Mouse (Mus musculus): ENCODE measurements around the gene Trpv5. TPM values are rescaled to one million over a fixed set of nuclear protein-coding genes. Genes with fewer than 3 reads are reported as not detected.

Trpv5 gene
- not detected for total RNA-seq (2023)

GRCm38 (mm10) chr6:41680669-41681068 lies at the start of gene Trpv5:
Gene Trpv5, minus strand, starts transcription at chr6:41680769.

GRCm38 (mm10) chr6:41704123-41704522 lies 23.6 kb upstream of the Trpv5 start, which contains the start of gene Kel:
Gene Kel, minus strand, starts transcription at chr6:41704339.

GRCm38 (mm10) chr6:41684131-41684530 lies 3.6 kb upstream of the Trpv5 start, which contains the start of gene Llcfc1:
Gene Llcfc1, plus strand, starts transcription at chr6:41684431.

GRCm38 (mm10) chr6:41636178-41636577 lies 44.4 kb downstream of the Trpv5 start, which contains the start of gene Trpv6:
Gene Trpv6, minus strand, starts transcription at chr6:41636405.

GRCm38 (mm10) chr6:41605061-41605793 lies 75.3 kb downstream of the Trpv5 start, which contains the start of gene Ephb6:
Gene Ephb6, plus strand, starts transcription at chr6:41605482.

Other genes starting within 250 kb of the Trpv5 start
- not detected for gene Gm10334, start 234.6 kb downstream of the Trpv5 start, total RNA-seq (2023)
- not detected for gene Prss1, start 221.8 kb downstream of the Trpv5 start, total RNA-seq (2023)
- 1 to 10 TPM in 1 of 2 experiments, not detected in 1; 1.8 TPM for gene Prss2, start 159.0 kb downstream of the Trpv5 start, total RNA-seq (2023)
- 1 to 10 TPM; 1.0 to 1.1 TPM for gene Ephb6, start 75.3 kb downstream of the Trpv5 start, total RNA-seq (2023)
- not detected for gene Trpv6, start 44.4 kb downstream of the Trpv5 start, total RNA-seq (2023)
- gene Llcfc1, start 3.7 kb upstream of the Trpv5 start, total RNA-seq (2023) = not detected
- 1 to 10 TPM in 1 of 2 experiments, not detected in 1; 1.5 TPM for gene Kel, start 23.6 kb upstream of the Trpv5 start, total RNA-seq (2023)
- not detected for gene Olfr459, start 94.4 kb upstream of the Trpv5 start, total RNA-seq (2023)
- gene Pip, start 166.8 kb upstream of the Trpv5 start, total RNA-seq (2023) = not detected
- gene Sval2, start 172.2 kb upstream of the Trpv5 start, total RNA-seq (2023) = not detected